Mouse (Mus musculus) bone marrow macrophage, adult 2 months (primary cell): Measurements from ENCODE around the gene Stat6.

ENCODE experiments used
- CTCF ChIP-seq: IDR thresholded peaks from 2 replicates; pipeline ENCODE4 v1.5.1; 2012; ENCODE audit warnings: low read depth, mild to moderate bottlenecking, low read length, moderate library complexity
- POLR2A ChIP-seq: IDR thresholded peaks from 2 replicates; pipeline ENCODE4 v1.6.1; 2012; ENCODE audit warnings: mild to moderate bottlenecking, low read depth, low read length, borderline replicate concordance

- TF ChIP-seq POLR2A (no peak), CTCF (no peak)
These were observed 63.0 kb downstream of the Stat6 start for GRCm38 (mm10) chr10:127705783-127706182.
